Mouse (Mus musculus) spleen, embryonic (tissue): ENCODE measurements around the gene Otx1.

Experiments
- CTCF ChIA-PET: fragments of 350-600 bp; sonication (Branson Sonifier 250); formaldehyde crosslinking; loops from one replicate; lab custom pipeline; 2022; lab: Charles Lee

Gene Otx1

GRCm38 (mm10) chr11:21999396-22000315 lies 3.0 kb downstream of the Otx1 start:
- CTCF ChIA-PET: no interaction called here

- CTCF ChIA-PET: interaction anchor here (0.6 kb wide), 1 partner anchor 1243 kb away, joined by 3 read pairs; no protein-coding TSS in a partner anchor
Observed at GRCm38 (mm10) chr11:21998141-21999047, 4.3 kb downstream of the Otx1 start.

- CTCF ChIA-PET: no interaction called here
Observed at GRCm38 (mm10) chr11:21997561-21998140, 5.0 kb downstream of the Otx1 start.

- CTCF ChIA-PET: no interaction called here
Observed at GRCm38 (mm10) chr11:21996661-21997560, 5.8 kb downstream of the Otx1 start.

- CTCF ChIA-PET: no interaction called here
Observed at GRCm38 (mm10) chr11:21996325-21996647, 6.4 kb downstream of the Otx1 start.

- CTCF ChIA-PET: interaction anchor here (0.7 to 1.0 kb wide), 2 partner anchors 12 to 1015 kb away, joined by 3 to 11 read pairs; no protein-coding TSS in a partner anchor
Observed at GRCm38 (mm10) chr11:21995534-21996324, 7.0 kb downstream of the Otx1 start.

- CTCF ChIA-PET: interaction anchor here (0.7 to 1.0 kb wide), 4 partner anchors 14 to 1016 kb away, joined by 3 to 11 read pairs (median 6); no protein-coding TSS in a partner anchor
Observed at GRCm38 (mm10) chr11:21994377-21995370, 8.0 kb downstream of the Otx1 start.

GRCm38 (mm10) chr11:21993597-21994376 lies 8.9 kb downstream of the Otx1 start:
- CTCF ChIA-PET: interaction anchor here (0.7 kb wide), 2 partner anchors 64 to 322 kb away, joined by 5 to 6 read pairs; no protein-coding TSS in a partner anchor

GRCm38 (mm10) chr11:21992761-21993596 lies 9.7 kb downstream of the Otx1 start:
- CTCF ChIA-PET: no interaction called here

- CTCF ChIA-PET: no interaction called here
Observed at GRCm38 (mm10) chr11:21988398-21988946, 14.2 kb downstream of the Otx1 start.

GRCm38 (mm10) chr11:21985118-21985517 lies 17.6 kb downstream of the Otx1 start:
- CTCF ChIA-PET: interaction anchor here (0.7 kb wide), 1 partner anchor 531 kb away, joined by 8 read pairs; no protein-coding TSS in a partner anchor

GRCm38 (mm10) chr11:21974005-21974531 lies 28.6 kb downstream of the Otx1 start:
- CTCF ChIA-PET: no interaction called here

GRCm38 (mm10) chr11:21973597-21973996 lies 29.1 kb downstream of the Otx1 start:
- CTCF ChIA-PET: no interaction called here

GRCm38 (mm10) chr11:21968922-21969321 lies 33.8 kb downstream of the Otx1 start:
- CTCF ChIA-PET: no interaction called here

GRCm38 (mm10) chr11:21955167-21955566 lies 47.5 kb downstream of the Otx1 start:
- CTCF ChIA-PET: no interaction called here

- CTCF ChIA-PET: no interaction called here
Observed at GRCm38 (mm10) chr11:21951657-21952237, 51.0 kb downstream of the Otx1 start.
